Mouse (Mus musculus) MEL (cell line): ENCODE results near the gene Mgat4b. TPM values are rescaled to one million over a fixed set of nuclear protein-coding genes. Genes with fewer than 3 reads are reported as not detected.
A peak's percentile ranks its signal among the peaks of the same experiment; 100 is the strongest.

Experiments
- DNase-seq: peaks from one replicate; pipeline ENCODE4 v3.0.0; 2011; ENCODE audit warnings: low read depth, low spot score
- H3K27ac ChIP-seq: 2 replicates; pipeline ENCODE4 v1.5.1; 2012; ENCODE audit warnings: low read depth, mild to moderate bottlenecking, control low read depth, low read length, moderate library complexity; ENCODE audit not compliant: control insufficient read depth
- H3K27me3 ChIP-seq, 2 experiments: fragments of 150-350 bp in 1 of 2; sonication (generic) in 1 of 2; 2 replicates each; pipeline ENCODE4 v1.6.1; 2012; ENCODE audit warnings: low read length in 2 of 2, mild to moderate bottlenecking in 2 of 2, improper control_type of control experiment in 1 of 2, moderate library complexity in 1 of 2; ENCODE audit not compliant: insufficient read depth in 2 of 2, control insufficient read depth in 1 of 2
- H3K36me3 ChIP-seq, 2 experiments: 2 replicates each; pipeline ENCODE4 v1.6.1; 2012 to 2014; ENCODE audit warnings: low read length in 2 of 2, improper control_type of control experiment in 1 of 2, inconsistent platforms in 1 of 2, mild to moderate bottlenecking in 1 of 2; ENCODE audit not compliant: insufficient read depth in 2 of 2, control insufficient read depth in 1 of 2
- H3K4me1 ChIP-seq, 2 experiments: fragments of 150-350 bp in 1 of 2; sonication (generic) in 1 of 2; 2 replicates each; pipeline ENCODE4 v1.6.1; 2012; ENCODE audit warnings: low read length in 2 of 2, improper control_type of control experiment in 1 of 2, mild to moderate bottlenecking in 1 of 2; ENCODE audit not compliant: insufficient read depth in 2 of 2, control insufficient read depth in 1 of 2
- H3K4me3 ChIP-seq, 2 experiments: fragments of 150-350 bp in 1 of 2; sonication (generic) in 1 of 2; 2 replicates each; pipeline ENCODE4 v1.5.1; 2012; ENCODE audit warnings: low read depth in 2 of 2, low read length in 2 of 2, mild to moderate bottlenecking in 2 of 2, moderate library complexity in 2 of 2, control low read depth in 1 of 2, improper control_type of control experiment in 1 of 2; ENCODE audit not compliant: control insufficient read depth in 1 of 2, insufficient read depth in 1 of 2
- H3K79me2 ChIP-seq: 2 replicates; pipeline ENCODE4 v1.6.1; 2012; ENCODE audit warnings: mild to moderate bottlenecking, low read length, moderate library complexity; ENCODE audit not compliant: control insufficient read depth, poor library complexity, insufficient read depth
- H3K9ac ChIP-seq: 2 replicates; pipeline ENCODE4 v1.6.1; 2012; ENCODE audit warnings: low read depth, mild to moderate bottlenecking, control low read depth, low read length, moderate library complexity; ENCODE audit not compliant: control insufficient read depth, poor library complexity, severe bottlenecking
- H3K9me3 ChIP-seq: fragments of 150-350 bp; sonication (generic); replicated peaks from 2 replicates; pipeline ENCODE4 v1.6.1; 2012; ENCODE audit warnings: mild to moderate bottlenecking, low read length, improper control_type of control experiment, moderate library complexity; ENCODE audit not compliant: insufficient read depth
- CHD1 ChIP-seq: IDR thresholded peaks from 2 replicates; pipeline ENCODE4 v1.6.1; 2012; ENCODE audit warnings: low read depth, mild to moderate bottlenecking, inconsistent platforms, low read length, improper control_type of control experiment
- CHD2 ChIP-seq: IDR thresholded peaks from 2 replicates; pipeline ENCODE4 v1.6.1; 2011; ENCODE audit warnings: low read length, improper control_type of control experiment
- CTCF ChIP-seq, 3 experiments: IDR thresholded peaks in 2 of 3; conservative IDR thresholded peaks in 1 of 3; 2 replicates each; pipeline ENCODE4 v1.5.1; 2011 to 2012; ENCODE audit warnings: low read length in 3 of 3, low read depth in 2 of 3, mild to moderate bottlenecking in 2 of 3, improper control_type of control experiment in 1 of 3, inconsistent platforms in 1 of 3, mixed read lengths in 1 of 3, moderate library complexity in 1 of 3; ENCODE audit not compliant: control insufficient read depth in 1 of 3, insufficient read depth in 1 of 3, poor library complexity in 1 of 3, severe bottlenecking in 1 of 3
- E2F4 ChIP-seq: IDR thresholded peaks from 2 replicates; pipeline ENCODE4 v1.6.1; 2011; ENCODE audit warnings: low read depth, low read length, improper control_type of control experiment, borderline replicate concordance
- ELF1 ChIP-seq: IDR thresholded peaks from 2 replicates; pipeline ENCODE4 v1.6.1; 2014; ENCODE audit warnings: low read depth, mild to moderate bottlenecking, inconsistent platforms, low read length, improper control_type of control experiment, moderate library complexity
- EP300 ChIP-seq, 2 experiments: IDR thresholded peaks; 2 replicates each; pipeline ENCODE4 v1.6.1; 2011; ENCODE audit warnings: improper control_type of control experiment in 2 of 2, low read length in 2 of 2, low read depth in 1 of 2, mild to moderate bottlenecking in 1 of 2
- ETS1 ChIP-seq: IDR thresholded peaks from 2 replicates; pipeline ENCODE4 v1.6.1; 2012; ENCODE audit warnings: low read depth, mild to moderate bottlenecking, inconsistent platforms, low read length, improper control_type of control experiment, moderate library complexity
- GABPA ChIP-seq: IDR thresholded peaks from 2 replicates; pipeline ENCODE4 v1.6.1; 2012; ENCODE audit warnings: low read depth, mild to moderate bottlenecking, inconsistent platforms, low read length, improper control_type of control experiment, moderate library complexity
- GATA1 ChIP-seq: IDR thresholded peaks from 2 replicates; pipeline ENCODE4 v1.6.1; 2011; ENCODE audit warnings: low read depth, low read length, improper control_type of control experiment
- HCFC1 ChIP-seq: IDR thresholded peaks from 2 replicates; pipeline ENCODE4 v1.6.1; 2012; ENCODE audit warnings: low read depth, mild to moderate bottlenecking, inconsistent platforms, low read length, improper control_type of control experiment, moderate library complexity
- JUND ChIP-seq: IDR thresholded peaks from 2 replicates; pipeline ENCODE4 v1.6.1; 2011; ENCODE audit warnings: low read depth, mild to moderate bottlenecking, improper control_type of control experiment, low read length
- KAT2A ChIP-seq: conservative IDR thresholded peaks from 2 replicates; pipeline ENCODE4 v1.6.1; 2012; ENCODE audit warnings: low read depth, low read length, improper control_type of control experiment, inconsistent platforms
- MAFK ChIP-seq: IDR thresholded peaks from 2 replicates; pipeline ENCODE4 v1.6.1; 2011; ENCODE audit warnings: low read depth, mild to moderate bottlenecking, low read length, improper control_type of control experiment, borderline replicate concordance
- MAX ChIP-seq: IDR thresholded peaks from 2 replicates; pipeline ENCODE4 v1.6.1; 2011; ENCODE audit warnings: low read length, improper control_type of control experiment
- MAZ ChIP-seq: IDR thresholded peaks from 2 replicates; pipeline ENCODE4 v1.6.1; 2012; ENCODE audit warnings: low read depth, mild to moderate bottlenecking, inconsistent platforms, low read length, improper control_type of control experiment
- MYC ChIP-seq: IDR thresholded peaks from 2 replicates; pipeline ENCODE4 v1.6.1; 2011; ENCODE audit warnings: low read depth, mild to moderate bottlenecking, low read length, improper control_type of control experiment, moderate library complexity
- NELFE ChIP-seq: IDR thresholded peaks from 2 replicates; pipeline ENCODE4 v1.6.1; 2011; ENCODE audit warnings: low read depth, low read length, improper control_type of control experiment
- POLR2A ChIP-seq, 2 experiments: IDR thresholded peaks; 2 replicates each; pipeline ENCODE4 v1.6.1; 2011 to 2012; ENCODE audit warnings: low read length in 2 of 2, mild to moderate bottlenecking in 2 of 2, control low read depth in 1 of 2, improper control_type of control experiment in 1 of 2, low read depth in 1 of 2, moderate library complexity in 1 of 2; ENCODE audit not compliant: control insufficient read depth in 1 of 2, insufficient read depth in 1 of 2, poor library complexity in 1 of 2
- POLR2AphosphoS2 ChIP-seq: IDR thresholded peaks from 2 replicates; pipeline ENCODE4 v1.6.1; 2011; ENCODE audit warnings: low read length, improper control_type of control experiment
- POLR2AphosphoS5 ChIP-seq: IDR thresholded peaks from 2 replicates; pipeline ENCODE4 v1.6.1; 2012; ENCODE audit warnings: low read depth, borderline replicate concordance, mild to moderate bottlenecking, inconsistent platforms, low read length, moderate library complexity, mixed read lengths
- RAD21 ChIP-seq: IDR thresholded peaks from 2 replicates; pipeline ENCODE4 v1.6.1; 2011; ENCODE audit warnings: mild to moderate bottlenecking, low read depth, low read length, improper control_type of control experiment
- RCOR1 ChIP-seq: IDR thresholded peaks from 2 replicates; pipeline ENCODE4 v1.6.1; 2012; ENCODE audit warnings: low read depth, mild to moderate bottlenecking, inconsistent platforms, low read length, improper control_type of control experiment
- SIN3A ChIP-seq: IDR thresholded peaks from 2 replicates; pipeline ENCODE4 v1.6.1; 2012; ENCODE audit warnings: low read length, improper control_type of control experiment, inconsistent platforms
- TAL1 ChIP-seq: IDR thresholded peaks from 2 replicates; pipeline ENCODE4 v1.6.1; 2012; ENCODE audit warnings: mild to moderate bottlenecking, inconsistent platforms, low read length, moderate library complexity, mixed read lengths
- TBP ChIP-seq: IDR thresholded peaks from 2 replicates; pipeline ENCODE4 v1.8.0; 2011; ENCODE audit warnings: low read depth, low read length, improper control_type of control experiment
- TCF12 ChIP-seq: IDR thresholded peaks from 2 replicates; pipeline ENCODE4 v1.6.1; 2014; ENCODE audit warnings: low read depth, mild to moderate bottlenecking, inconsistent platforms, low read length, improper control_type of control experiment, moderate library complexity
- UBTF ChIP-seq: IDR thresholded peaks from 2 replicates; pipeline ENCODE4 v1.6.1; 2012; ENCODE audit warnings: low read depth, mild to moderate bottlenecking, inconsistent platforms, low read length, improper control_type of control experiment, moderate library complexity, borderline replicate concordance; ENCODE audit not compliant: insufficient read depth
- USF1 ChIP-seq: IDR thresholded peaks from 2 replicates; pipeline ENCODE4 v1.6.1; 2014; ENCODE audit warnings: low read depth, mild to moderate bottlenecking, inconsistent platforms, low read length, improper control_type of control experiment, moderate library complexity
- ZC3H11A ChIP-seq: IDR thresholded peaks from 2 replicates; pipeline ENCODE4 v1.6.1; 2012; ENCODE audit warnings: low read depth, mild to moderate bottlenecking, inconsistent platforms, low read length, improper control_type of control experiment
- ZKSCAN1 ChIP-seq: IDR thresholded peaks from 2 replicates; pipeline ENCODE4 v1.6.1; 2012; ENCODE audit warnings: low read depth, mild to moderate bottlenecking, inconsistent platforms, low read length, improper control_type of control experiment, moderate library complexity
- ZMIZ1 ChIP-seq: IDR thresholded peaks from 2 replicates; pipeline ENCODE4 v1.6.1; 2012; ENCODE audit warnings: low read depth, mild to moderate bottlenecking, inconsistent platforms, low read length, improper control_type of control experiment, moderate library complexity
- ZNF384 ChIP-seq: IDR thresholded peaks from 2 replicates; pipeline ENCODE4 v1.6.1; 2012; ENCODE audit warnings: low read depth, mild to moderate bottlenecking, inconsistent platforms, low read length, improper control_type of control experiment
- polyA plus RNA-seq, 2 experiments: library from polyadenylated mRNA; stranded (reverse) in 1 of 2; unstranded in 1 of 2; fragments of >175 nt in 1 of 2; fragments of >200 nt in 1 of 2; gene quantifications; 2 replicates each; pipeline versions ENCODE4 v1.2.1 to v1.2.4; 2012; ENCODE audit warnings: low replicate concordance in 2 of 2, low read depth in 1 of 2; ENCODE audit not compliant: insufficient read length in 2 of 2, insufficient read depth in 1 of 2, missing spikeins in 1 of 2
- total RNA-seq: library from RNA; depleted of rRNA; stranded (reverse); fragments of 300-350 nt; gene quantifications from 2 replicates; pipeline ENCODE4 v1.2.3, GENCODE M21; 2012

Gene Mgat4b
- total and polyA plus RNA-seq, 3 experiments = 33.7 to 69.4 TPM; not detected in 1

DNA sequence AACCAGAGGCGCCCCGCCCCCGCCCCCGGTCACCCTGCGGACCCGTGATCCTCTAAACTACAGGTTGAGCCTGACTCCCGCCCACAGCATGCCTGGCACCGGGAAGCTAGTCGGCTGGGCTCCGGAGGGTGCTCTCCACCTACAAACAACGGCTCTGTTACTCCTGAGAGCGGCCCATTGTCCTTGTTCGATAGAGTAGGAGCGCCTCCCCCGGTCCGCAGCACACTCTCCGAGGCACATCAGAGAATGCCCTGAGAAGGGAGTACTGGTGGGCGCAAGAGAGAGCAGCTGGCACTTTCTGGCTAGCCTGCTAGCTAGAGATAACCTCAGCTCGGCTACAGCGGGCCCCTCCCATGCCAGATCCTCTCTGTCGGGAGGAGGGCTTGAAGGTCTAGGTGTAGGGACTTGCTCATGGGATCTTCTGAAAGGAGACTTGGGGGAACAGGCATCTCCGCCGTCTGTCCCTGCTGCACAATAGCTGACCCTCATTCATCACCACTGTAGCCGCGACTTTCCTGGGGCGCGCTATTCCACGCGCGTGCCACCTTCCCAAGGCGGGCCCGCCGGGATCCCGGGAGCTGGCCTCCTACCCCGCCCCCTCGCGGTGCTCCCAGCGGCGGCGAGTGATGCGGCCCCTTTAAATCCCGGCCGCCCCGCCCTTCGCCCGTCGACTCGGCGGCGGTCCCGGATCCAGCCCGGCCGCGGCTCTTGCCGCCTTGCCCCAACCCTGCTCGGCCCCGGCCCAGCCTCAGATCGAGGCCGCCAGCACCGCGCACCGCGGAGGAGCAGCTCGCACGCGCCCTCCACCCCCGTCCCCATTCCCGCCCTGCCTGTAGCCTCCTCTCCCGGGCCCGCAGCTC is 14.2 kb downstream of the Mgat4b start:
- peak; percentile 97 for DNase-seq
- peak overlapping the region; percentile 81 to 91 for H3K4me3 ChIP-seq
- H3K27me3 ChIP-seq = no peaks in the 10 kb centered on the region
- H3K27ac ChIP-seq = peak overlapping the region; percentile 84
- peaks cover 0 to 12% of the 10 kb centered on the region in 2 experiments; a peak in 2 of 4 replicates for H3K36me3 ChIP-seq
- no peaks in the 10 kb centered on the region for H3K9me3 ChIP-seq
- H3K4me1 ChIP-seq = peaks cover 6 to 21% of the 10 kb centered on the region in 2 experiments; a peak in 3 of 4 replicates
- TF ChIP-seq POLR2AphosphoS2 (peak; percentile 85; the same call in 1 of the 2 replicates), E2F4 (peak; percentile 57; the same call in 1 of the 2 replicates), ZC3H11A (no peak), SIN3A (peak; percentile 87), RAD21 (peak; percentile 13), ETS1 (peak; percentile 86), CHD1 (no peak; the same call in 1 of the 2 replicates), POLR2AphosphoS5 (0 out of 2 replicates have a peak, but pooled peaks have one; percentile 58), MAZ (peak; percentile 91), GATA1 (peak; percentile 85), UBTF (peak; percentile 85), ZMIZ1 (peak; percentile 72), ELF1 (peak; percentile 14; the same call in 1 of the 2 replicates), HCFC1 (peak; percentile 34), MAX (peak; percentile 56; the same call in 1 of the 2 replicates), CHD2 (no peak), TBP (peak; percentile 80), USF1 (peak; percentile 18; the same call in 1 of the 2 replicates), JUND (no peak), TCF12 (peak; percentile 90), GABPA (no peak), NELFE (peak; percentile 69), MYC (peak; percentile 45; the same call in 1 of the 2 replicates), CTCF (IDR thresholded peaks at IDR 0.05 in 2 of 3, conservative IDR thresholded peaks at IDR 0.05 in 1 of 3; ENCODE audit: control insufficient read depth in 1 of 3, insufficient read depth in 1 of 3, low read depth in 2 of 3, low read length in 3 of 3, poor library complexity in 1 of 3, severe bottlenecking in 1 of 3) (peak in 2 of 3 experiments; percentile 32; a peak in 4 of 6 replicates), TAL1 (peak; percentile 97), POLR2A (IDR thresholded peaks at IDR 0.05; ENCODE audit: control insufficient read depth in 1 of 2, insufficient read depth in 1 of 2, low read depth in 1 of 2, low read length in 2 of 2, poor library complexity in 1 of 2) (peak; percentile 75 to 77), ZKSCAN1 (no peak), MAFK (no peak), ZNF384 (no peak), EP300 (IDR thresholded peaks at IDR 0.05; ENCODE audit: low read depth in 1 of 2, low read length in 2 of 2) (peak; percentile 51 to 86), KAT2A (peak; percentile 14; the same call in 1 of the 2 replicates), RCOR1 (peak; percentile 10; the same call in 1 of the 2 replicates)
- H3K9ac ChIP-seq = peak overlapping the region; percentile 87
- H3K79me2 ChIP-seq = peaks cover 12% of the 10 kb centered on the region
